Mouse (Mus musculus) 416B (cell line): ENCODE measurements around the gene Akap6.

Source experiments
- DNase-seq: peaks from one replicate; pipeline ENCODE4 v3.0.0; 2011; ENCODE audit warnings: low read depth

Gene Akap6

DNA sequence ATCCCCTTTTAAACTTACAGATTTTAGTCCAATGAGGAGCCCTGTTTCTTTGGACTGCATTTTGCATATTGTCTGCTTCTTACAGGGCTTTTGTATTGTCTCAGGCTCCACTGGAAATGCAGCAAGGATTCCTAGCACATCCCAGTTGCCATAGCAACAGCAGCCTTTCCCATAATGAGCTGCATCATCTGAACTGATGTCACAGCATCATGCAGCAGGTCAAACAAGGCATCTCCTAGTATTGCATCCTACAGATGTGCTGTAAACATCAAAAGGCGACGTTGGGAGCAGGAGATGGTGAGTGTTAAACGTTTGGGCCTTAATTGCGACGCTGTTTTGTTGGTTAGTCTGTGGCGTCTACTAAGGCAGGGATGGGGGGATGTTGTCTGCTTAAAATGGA is at the start of gene Akap6:
Akap6 (plus strand) TSS at position 238 of the 400 bp plus-strand sequence.
- DNase-seq, result no peak

DNA sequence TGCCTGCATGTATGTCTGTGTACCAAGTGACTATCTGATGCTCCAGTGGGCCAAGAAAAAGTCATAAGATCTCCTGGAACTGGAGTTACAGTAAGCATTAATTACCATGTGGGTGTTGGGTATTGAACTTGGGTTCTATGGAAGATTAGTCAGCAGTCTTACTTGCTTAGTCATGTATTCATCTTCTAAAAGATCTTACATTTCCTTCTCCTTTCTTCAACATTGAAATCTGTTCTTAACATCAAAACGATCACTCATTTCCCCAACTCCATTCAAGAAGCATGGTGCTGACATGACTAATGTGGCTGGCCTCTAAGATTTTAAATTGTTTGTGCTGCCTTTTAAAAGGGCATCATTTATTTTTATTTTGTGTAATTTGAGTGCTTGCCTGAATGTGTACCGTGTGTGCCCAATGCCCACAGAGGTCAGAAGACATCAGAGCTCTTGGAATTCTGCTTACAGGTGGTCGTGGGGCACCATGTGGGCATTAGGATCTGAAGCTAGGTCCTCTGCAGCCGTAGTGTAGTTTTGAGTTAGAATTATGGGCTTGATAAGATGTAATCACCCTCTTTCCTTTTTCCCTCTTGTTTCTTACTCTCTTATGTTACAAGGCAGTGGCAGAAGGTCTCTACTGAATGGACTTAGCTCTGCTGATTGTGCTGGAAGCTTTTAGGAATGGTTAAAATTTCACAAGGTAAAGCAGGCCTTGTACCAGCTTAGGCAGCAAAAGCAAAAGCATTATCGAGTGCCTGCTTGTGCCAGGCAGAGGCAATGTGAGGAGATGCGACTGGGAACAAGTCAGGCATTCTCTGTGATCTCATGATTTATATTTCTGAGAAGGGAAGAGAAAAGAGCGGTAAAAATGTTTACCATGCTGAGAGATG is 36.0 kb upstream of the Akap6 start:
- DNase-seq, result peak; percentile 59

DNA sequence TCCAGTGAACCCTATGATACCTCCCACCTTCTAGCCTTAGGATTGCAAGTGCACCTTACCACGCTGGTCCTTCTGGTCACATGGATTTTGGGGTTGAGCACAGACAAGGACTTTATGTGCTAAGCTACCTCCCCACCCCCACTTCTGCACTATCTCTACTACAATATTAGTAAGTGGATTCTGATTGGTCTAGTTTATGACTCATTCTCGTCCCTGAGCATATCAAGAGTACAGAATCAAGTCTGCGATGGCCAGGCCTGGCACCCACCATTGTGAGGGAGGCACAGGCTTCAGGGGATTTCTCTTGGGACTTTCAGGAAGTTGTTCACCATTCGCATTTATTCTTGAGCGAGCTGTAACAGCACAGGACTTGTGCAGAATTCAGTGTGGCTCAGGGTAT is 34.2 kb upstream of the Akap6 start:
- peak; percentile 53 for DNase-seq

DNA sequence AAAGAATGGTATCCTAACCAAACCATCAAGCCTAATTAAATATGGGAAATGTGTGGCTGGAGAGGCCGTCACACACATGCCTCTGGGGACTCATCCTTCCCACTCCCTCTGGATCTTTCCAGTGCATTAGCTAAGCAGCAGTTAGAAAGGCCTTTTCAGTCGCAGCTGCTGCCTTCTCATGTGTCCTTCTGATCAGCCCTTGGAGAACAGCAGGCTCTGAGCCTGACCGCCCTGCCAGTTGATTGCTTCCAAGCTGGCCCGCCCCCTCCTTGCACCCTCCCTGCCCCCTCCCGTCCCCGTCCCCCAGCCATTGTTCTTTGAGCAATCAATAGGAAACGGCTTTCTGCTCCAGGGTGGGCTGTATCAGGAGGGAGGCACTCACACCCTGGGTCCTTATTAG is 27.7 kb upstream of the Akap6 start:
- no peak for DNase-seq

DNA sequence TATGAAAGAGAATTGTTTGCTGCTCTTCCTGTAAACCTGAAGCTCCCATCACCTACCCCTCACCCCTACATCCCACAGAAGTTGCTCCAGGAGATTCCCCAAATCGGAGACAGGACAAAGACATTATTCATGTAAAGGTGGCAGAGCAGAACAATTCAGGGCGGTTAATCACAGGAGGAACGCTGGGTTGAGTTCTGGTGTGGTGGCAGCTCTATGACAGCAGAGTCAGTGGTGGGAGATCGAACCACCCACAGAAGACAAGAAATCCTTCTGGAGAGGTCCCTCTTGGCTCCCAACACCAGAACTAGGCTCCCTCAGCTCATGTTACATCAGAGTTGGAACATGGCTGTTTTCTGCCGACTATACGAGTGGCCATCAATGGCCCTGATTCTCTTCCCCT is 27.2 kb upstream of the Akap6 start:
- DNase-seq, result no peak

DNA sequence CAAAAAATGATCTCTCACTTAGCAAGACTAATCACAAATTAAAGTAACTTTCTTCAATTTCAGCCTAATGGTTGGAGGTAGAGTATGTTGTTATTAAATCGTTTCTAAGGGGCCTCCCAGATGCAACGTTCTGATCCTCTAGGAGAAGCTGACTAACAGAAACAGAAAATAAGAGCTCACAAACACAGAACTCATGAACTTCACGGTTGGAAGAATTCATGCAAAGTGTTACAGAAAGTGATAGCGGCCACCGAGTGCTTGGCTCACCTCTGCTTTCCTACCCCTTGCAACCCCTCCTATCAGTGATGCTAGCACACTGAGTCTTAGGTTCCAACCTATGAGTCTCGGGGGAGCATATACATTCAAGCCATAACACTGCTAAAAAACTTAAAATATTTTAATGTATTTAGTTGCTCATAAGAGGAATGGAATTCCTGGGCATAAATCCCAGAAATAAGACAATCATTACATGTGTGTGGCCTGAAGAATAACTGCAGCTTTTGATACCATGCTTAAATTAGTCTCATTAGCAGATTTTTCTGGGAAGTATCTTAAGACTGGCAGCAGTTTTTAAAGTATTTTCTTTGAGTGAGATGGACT is 25.7 kb upstream of the Akap6 start:
- no peak for DNase-seq

DNA sequence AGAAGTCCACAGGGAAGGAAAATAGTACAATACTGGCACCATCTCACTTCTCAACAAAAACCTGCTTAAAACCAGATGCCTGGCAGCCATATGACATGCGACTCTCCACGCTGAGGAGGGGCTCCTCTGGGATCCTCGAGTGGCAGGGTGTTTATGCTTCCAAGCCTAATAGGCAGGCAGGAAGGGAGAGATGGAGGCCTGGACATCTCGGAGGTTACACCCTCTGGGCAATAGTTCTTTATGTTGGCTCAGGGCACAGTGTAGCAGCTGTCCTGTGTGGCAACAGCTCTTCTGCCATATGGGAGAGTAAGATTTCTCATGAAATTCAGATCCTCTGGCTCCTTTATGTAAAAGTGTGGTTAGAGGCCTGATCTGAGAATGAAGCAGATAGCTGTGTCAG is 24.2 kb upstream of the Akap6 start:
- DNase-seq, result no peak

DNA sequence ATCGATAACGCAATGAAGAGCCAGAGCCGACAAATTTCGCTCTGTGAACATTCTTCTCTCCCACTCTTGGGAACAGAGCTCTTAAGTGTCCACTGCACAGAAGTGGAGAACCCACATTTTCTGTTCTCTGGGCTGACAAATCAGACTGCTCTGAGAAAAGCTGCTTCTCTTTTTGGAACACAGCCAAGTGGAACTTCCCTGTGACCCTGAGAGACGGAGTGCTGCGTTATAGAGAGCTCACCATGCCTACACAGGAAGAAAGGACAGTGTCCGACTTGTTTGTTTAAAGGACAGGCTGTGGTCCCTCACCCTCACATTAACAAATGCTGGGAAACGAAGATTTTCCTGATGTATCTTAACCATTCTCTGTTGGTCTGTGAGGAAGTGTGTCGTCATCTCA is 11.8 kb upstream of the Akap6 start:
- peak; percentile 70 for DNase-seq

DNA sequence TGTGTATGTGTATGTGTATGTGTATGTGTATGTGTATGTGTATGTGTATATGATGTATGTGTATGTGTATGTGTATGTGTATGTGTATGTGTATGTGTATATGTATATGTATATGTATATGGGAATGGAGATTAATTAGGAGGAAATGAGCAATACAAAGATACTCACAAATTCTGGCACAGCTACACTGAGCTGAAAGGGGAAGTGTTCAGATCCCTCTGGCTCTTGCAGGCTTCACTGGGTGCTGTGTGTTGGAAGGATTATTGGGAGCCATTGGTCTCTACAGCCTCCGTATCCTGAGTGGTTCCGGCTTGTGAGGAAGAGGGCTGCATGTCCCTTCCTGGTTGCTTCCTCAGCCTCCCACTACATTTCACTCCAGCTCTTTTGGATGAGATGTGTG is 10.5 kb upstream of the Akap6 start:
- no peak for DNase-seq

DNA sequence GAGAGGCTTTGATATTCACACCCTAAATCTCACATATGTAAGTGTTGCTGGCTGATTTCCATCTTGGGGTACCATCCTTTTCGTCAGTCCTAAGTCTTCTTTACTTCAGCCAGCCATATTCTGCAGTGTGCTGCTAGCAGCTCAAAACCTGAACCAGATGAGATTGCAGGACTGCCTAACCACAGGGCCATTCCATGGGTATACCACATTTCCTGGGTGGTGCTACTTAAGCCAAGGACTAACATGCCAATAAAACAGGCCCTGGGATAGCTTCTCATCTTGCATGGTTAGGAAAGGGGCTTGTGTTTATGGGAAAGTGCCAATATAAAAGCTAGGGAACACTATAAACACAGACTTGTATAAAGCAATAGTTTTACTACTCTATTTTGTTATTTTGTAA is 7.6 kb upstream of the Akap6 start:
- DNase-seq, result peak; percentile 59

DNA sequence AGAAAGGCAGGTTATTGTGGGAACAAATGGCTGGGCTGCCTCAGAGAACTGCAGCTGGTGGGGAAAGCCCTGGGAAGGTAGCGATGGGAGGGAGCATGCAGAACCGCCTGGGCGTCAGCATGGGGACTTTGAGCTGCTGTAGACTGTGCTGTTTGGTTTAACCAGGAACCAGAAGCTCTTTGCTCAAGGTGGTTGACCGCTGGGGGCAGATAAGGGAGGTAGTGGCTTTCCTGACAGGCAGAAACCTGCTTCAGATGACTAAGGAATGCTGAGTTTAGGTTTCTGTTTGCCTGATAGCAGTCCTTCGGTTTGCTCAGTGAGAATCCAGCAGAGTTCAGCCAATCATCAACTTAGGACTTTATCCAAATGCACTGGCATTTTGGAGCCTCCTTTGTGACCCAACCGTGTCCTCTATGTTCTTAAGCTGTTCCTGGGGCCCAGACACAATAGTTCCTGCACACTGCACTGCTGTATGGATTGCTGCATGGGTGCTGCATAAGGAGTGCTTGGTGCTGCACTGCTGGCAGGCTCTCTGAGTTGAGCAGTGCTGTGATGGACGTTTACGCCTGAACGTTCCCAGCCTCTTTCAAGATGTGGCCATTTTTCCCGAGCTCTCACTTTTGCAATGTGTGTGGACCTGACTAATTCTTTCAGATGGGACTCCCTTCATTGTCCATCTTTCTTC is 6.8 kb upstream of the Akap6 start:
- DNase-seq, result peak; percentile 96

DNA sequence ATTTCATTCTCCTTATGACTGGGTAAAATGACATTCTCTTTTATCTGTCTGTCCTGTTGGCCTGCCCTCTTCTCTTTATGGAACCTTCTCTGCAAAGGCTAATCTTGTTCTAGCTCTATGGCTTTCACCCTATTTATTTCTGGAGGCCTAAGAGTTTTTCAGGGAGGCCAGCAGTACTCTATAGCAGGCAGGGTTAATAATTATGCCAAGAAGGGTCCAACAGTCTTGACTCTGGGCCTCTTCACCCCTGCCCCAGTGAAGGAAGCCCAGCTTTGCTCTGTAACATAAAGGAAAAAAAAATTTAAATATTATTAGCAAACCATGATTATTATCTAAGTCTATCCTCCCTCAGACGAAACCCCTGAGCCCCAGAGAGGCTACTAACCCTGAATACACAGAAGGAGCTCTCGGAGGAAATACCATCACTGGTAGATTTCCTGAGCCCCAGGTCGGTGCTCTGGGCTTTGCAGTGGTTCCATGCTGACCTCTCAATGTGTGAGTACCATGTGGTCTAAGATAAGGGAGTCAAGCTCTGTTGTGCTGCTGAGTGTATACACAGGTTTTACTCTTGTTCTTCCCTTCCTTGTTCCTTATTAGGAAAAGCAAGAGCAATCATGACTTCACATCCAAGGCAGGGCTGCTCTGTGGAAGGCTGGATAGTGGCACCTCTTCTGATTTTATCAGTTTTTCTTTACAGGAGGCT is 1.6 kb upstream of the Akap6 start:
- peak; percentile 90 for DNase-seq

DNA sequence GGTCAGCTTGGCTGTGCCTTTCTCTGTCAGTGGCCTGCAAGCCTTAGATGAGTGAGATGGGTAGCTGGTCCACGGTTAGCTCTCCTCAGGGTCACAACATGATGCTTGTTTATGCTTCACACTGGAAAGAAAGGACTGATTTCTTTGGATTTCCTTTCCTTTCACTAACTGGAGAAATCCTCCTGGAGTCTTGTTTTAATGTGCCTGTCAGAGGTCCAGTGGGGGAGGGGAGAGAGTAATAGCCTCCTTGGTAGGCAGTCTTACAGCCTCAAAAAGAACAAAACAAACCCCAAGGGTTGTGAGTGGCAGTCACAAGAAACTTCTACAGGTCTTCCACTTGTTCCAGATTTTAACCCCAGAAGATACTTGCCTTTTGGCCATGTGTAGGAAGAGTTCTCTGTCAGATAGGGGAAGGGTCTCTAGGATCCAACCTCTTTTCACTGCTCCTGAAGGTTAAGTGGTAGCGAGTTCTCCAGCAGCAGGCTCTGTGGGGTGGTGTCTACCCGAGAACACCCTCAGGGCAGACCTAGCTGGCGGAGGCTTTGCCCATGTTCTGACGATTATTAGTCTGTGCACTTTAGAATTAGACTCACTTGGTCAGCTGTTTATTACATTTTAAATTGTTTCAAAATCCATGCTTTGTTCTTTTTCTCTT is 780 bp upstream of the Akap6 start:
- DNase-seq, result no peak

DNA sequence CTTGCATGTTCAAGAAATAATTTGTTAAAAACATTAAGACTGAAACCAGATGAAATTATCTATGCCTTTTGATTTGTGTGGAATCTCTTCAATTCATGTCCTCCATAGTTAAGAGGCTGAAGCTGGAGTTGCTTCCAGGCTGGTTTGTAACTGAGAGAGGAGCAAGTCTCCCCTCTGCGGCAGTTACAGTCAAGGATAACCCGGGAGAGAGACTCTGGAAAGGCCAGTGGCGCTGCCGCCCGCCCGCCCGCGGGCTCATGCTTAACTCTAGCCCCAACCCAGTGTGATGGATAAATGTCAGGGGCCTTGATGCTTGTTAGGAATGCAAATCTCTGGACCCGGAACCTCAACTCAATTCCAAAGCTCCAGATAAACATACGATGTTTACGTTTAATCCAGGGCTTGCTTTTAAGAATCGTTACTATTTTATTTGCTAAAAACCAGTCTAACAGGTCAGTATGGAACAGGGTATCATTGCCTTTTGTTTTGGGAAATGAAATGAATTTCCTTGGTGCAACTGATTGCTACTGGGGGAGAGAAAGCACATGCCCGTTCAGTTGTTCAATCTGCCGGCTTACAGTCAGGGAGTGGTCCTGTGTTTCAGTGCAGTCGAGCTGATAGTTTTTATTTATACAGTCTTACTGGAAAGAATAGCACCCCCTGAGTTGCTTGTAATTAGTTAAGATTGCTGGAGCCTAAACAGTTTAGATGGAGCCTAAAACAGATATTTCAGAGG is 946 bp downstream of the Akap6 start:
- no peak for DNase-seq

DNA sequence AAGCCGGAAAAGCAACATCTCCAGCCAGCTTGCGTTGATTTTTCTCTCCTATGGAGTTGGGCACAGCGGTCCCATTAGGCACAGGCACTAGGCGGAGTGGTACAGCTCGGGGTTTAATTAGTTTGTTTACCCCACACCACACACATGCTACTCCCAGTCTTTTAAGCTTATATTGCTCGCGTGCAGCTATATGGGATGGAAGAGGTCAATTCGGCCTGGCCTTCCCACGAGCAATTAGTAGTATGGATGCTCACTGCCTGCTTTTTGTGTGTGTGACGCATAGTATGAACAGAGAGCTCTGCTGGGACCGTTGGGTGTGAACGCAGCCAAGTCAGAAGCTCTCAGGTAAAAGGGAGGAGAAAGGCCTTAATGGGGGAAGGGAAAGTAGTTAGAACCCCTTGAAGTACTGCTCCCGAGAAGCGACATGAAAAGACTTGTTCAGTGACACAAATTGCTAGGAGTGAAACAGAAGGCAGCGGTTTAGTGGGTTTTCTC is 1.6 kb downstream of the Akap6 start:
- DNase-seq, result no peak

DNA sequence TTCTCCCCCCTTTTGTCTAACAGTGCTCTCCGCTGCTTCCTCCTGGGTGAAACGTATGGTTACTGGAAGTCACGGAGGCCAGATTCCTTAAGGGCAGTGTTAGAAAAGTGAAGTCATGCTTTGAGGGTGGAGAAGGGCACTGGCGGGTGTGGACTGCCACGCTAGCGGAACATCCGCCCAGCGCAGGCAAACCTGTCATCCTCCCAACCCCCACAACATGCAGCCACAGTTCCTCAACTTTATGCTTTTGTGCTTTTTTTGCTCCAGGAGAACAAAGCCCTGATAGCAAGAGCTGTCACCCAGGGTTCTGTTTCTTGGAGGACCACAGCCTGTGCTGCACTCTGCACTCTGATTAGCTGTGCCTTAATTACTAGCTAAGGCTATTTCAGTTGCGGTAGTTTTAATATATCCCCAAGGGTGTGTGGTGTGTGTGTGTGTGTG is 2.0 kb downstream of the Akap6 start:
- DNase-seq, result no peak

DNA sequence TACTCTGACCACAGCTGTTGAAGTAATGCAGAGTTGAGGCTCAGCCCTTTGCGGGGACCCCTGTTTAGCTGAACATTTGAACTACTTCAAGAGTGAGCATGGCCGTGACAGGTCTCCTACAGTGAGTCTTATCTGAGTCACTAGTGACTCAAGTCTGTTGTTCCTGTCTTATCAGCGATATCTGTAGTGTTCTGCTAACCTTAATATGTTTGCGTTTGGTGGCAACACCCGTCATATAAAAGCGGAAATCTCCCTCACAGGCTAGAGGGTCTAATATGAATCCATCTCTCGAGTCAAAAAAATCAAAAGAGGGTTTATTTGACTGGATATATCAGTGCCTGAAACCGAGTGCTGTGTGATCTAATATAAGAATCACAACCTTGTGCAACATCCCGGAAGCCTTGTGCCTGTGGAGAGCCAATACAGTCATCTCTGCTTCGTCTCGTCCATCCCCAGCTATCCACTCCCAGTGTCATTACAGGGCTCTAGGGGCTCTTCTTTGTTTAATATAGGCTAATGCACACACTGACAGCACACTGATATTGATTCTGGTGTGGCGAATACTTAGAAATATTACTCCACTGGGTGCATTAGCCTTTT is 3.3 kb downstream of the Akap6 start:
- DNase-seq, result peak; percentile 88

DNA sequence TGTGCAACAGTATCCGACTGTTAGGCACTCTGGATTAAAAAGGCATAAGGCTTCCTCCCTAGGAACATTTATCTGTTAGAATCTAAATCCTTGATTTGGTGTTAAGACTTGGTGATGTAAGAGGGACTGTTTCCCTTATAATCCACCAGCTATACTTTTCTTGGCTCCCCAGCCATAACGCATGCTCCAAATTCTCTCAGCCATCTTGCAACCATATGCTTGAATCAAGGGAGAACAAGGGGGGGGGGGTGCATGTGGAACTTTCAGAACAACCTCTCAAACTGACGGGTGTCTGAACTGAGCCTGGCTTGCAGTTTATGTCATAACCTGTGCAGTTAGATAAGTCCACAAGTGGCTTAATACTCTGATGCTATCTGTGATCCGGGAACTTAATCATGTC is 4.9 kb downstream of the Akap6 start:
- DNase-seq, result peak; percentile 62

DNA sequence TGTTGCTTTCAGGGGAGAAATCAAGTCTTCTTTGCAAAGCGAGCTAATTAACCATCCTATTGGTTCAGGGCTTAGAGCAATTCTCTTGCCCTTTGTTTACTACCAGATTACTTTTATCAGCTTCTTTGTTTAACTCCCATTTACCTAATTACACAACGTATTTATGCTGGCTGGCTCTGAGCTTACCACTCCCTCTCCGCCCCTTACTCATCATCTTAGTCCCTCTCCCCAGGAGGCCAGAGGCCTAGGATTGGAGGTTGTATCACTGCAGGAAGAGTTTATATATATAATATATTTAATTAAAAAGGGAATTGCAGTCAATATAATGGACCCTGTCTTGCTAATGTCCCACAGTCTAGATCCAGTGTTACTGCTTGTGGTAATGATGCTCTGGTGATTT is 5.6 kb downstream of the Akap6 start:
- no peak for DNase-seq

DNA sequence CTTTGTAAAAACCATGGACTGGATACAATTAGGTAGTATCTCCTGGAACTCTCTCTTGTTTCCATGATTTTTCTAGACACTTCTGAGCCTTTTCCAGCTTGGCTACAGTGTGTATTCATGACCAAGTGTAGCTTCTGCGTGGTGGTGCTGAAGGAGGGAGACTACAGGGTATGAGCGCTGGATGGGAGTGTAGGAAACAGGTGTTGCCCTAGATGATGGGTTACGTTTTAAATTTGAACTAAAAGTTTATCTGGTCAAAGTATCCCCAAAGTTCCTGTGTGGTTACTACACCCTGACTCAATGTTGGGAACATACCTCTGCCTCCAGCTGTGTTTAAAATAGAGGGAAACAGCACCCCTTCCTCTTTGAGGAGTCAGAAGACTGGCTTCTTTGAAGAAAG is 12.2 kb downstream of the Akap6 start:
- DNase-seq, result peak; percentile 58
